Mouse (Mus musculus) E14TG2a.4 (cell line): Measurements from ENCODE around the gene Morn2.
A peak's percentile ranks its signal among the peaks of the same experiment; 100 is the strongest.

ENCODE experiments used
- H3K27me3 ChIP-seq: 2 replicates; pipeline ENCODE4 v1.6.1; 2014; ENCODE audit warnings: low read length, control low read depth; ENCODE audit not compliant: insufficient read depth
- H3K36me3 ChIP-seq: 2 replicates; pipeline ENCODE4 v1.6.1; 2014; ENCODE audit warnings: low read length, control low read depth; ENCODE audit not compliant: insufficient read depth
- H3K4me1 ChIP-seq: replicated peaks from 2 replicates; pipeline ENCODE4 v1.6.1; 2014; ENCODE audit warnings: low read depth, low read length, control low read depth
- H3K4me3 ChIP-seq: replicated peaks from 2 replicates; pipeline ENCODE4 v1.5.1; 2014; ENCODE audit warnings: mild to moderate bottlenecking, low read length
- H3K9me3 ChIP-seq: 2 replicates; pipeline ENCODE4 v1.6.1; 2014; ENCODE audit warnings: low read length, control low read depth
- CTCF ChIP-seq: conservative IDR thresholded peaks from 2 replicates; pipeline ENCODE4 v1.5.1; 2014; ENCODE audit warnings: low read length
- NANOG ChIP-seq: IDR thresholded peaks from 2 replicates; pipeline ENCODE4 v1.6.1; 2014; ENCODE audit warnings: borderline replicate concordance, low read length, mixed read lengths
- POU5F1 ChIP-seq: IDR thresholded peaks from 2 replicates; pipeline ENCODE4 v1.6.1; 2014; ENCODE audit warnings: low read length, borderline replicate concordance

Gene Morn2

GRCm38 (mm10) chr17:80278255-80278654 lies 11.7 kb upstream of the Morn2 start:
- no peak overlapping the region for H3K4me3 ChIP-seq
- H3K27me3 ChIP-seq, result no peaks in the 10 kb centered on the region
- H3K36me3 ChIP-seq, result peaks cover 60% of the 10 kb centered on the region
- H3K9me3 ChIP-seq, result no peaks in the 10 kb centered on the region
- no peak for TF ChIP-seq CTCF
- no peak for TF ChIP-seq NANOG
- no peak for TF ChIP-seq POU5F1
- H3K4me1 ChIP-seq, result peaks cover 19% of the 10 kb centered on the region

GRCm38 (mm10) chr17:80279340-80280070 lies 10.5 kb upstream of the Morn2 start:
- H3K4me1 ChIP-seq, result peaks cover 30% of the 10 kb centered on the region
- H3K36me3 ChIP-seq, result peaks cover 48% of the 10 kb centered on the region
- no peaks in the 10 kb centered on the region for H3K9me3 ChIP-seq
- no peak for TF ChIP-seq CTCF
- no peak for TF ChIP-seq POU5F1
- no peak for TF ChIP-seq NANOG
- H3K27me3 ChIP-seq, result no peaks in the 10 kb centered on the region
- H3K4me3 ChIP-seq, result no peak overlapping the region

GRCm38 (mm10) chr17:80284446-80284845 lies 5.6 kb upstream of the Morn2 start:
- Histone ChIP-seq H3K9me3 (no peaks in the 10 kb centered on the region), H3K4me1 (peaks cover 41% of the 10 kb centered on the region), H3K27me3 (no peaks in the 10 kb centered on the region), H3K4me3 (no peak overlapping the region), H3K36me3 (peaks cover 12% of the 10 kb centered on the region)
- TF ChIP-seq POU5F1 (no peak), CTCF (no peak), NANOG (no peak)

GRCm38 (mm10) chr17:80288012-80288411 lies 2.0 kb upstream of the Morn2 start:
- Histone ChIP-seq H3K4me3 (no peak overlapping the region), H3K9me3 (no peaks in the 10 kb centered on the region), H3K36me3 (no peaks in the 10 kb centered on the region), H3K27me3 (no peaks in the 10 kb centered on the region), H3K4me1 (peaks cover 24% of the 10 kb centered on the region)
- TF ChIP-seq NANOG (no peak), POU5F1 (no peak), CTCF (no peak)

GRCm38 (mm10) chr17:80289280-80290073 lies 526 bp upstream of the Morn2 start:
- H3K4me1 ChIP-seq, result peaks cover 10% of the 10 kb centered on the region
- TF ChIP-seq NANOG (no peak), CTCF (no peak), POU5F1 (no peak)

GRCm38 (mm10) chr17:80291148-80291547 lies 1.1 kb downstream of the Morn2 start:
- H3K4me3 ChIP-seq, result no peak overlapping the region
- TF ChIP-seq POU5F1 (no peak), CTCF (peak; percentile 42), NANOG (no peak)
- H3K9me3 ChIP-seq, result no peaks in the 10 kb centered on the region
- no peaks in the 10 kb centered on the region for H3K36me3 ChIP-seq
- H3K27me3 ChIP-seq, result no peaks in the 10 kb centered on the region
- peaks cover 10% of the 10 kb centered on the region for H3K4me1 ChIP-seq

More at GRCm38 (mm10) chr17:80289280-80290073, 526 bp upstream of the Morn2 start:
- Histone ChIP-seq H3K9me3 (no peaks in the 10 kb centered on the region), H3K27me3 (no peaks in the 10 kb centered on the region), H3K36me3 (no peaks in the 10 kb centered on the region), H3K4me3 (peak overlapping the region; percentile 99)

- TF ChIP-seq NANOG (no peak), CTCF (no peak)
- H3K4me1 ChIP-seq, result no peaks in the 10 kb centered on the region; the same call in 1 of the 2 replicates
- no peaks in the 10 kb centered on the region for H3K36me3 ChIP-seq
- no peaks in the 10 kb centered on the region for H3K9me3 ChIP-seq
- H3K4me3 ChIP-seq, result no peak overlapping the region
- H3K27me3 ChIP-seq, result no peaks in the 10 kb centered on the region
These were observed 5.3 kb downstream of the Morn2 start for GRCm38 (mm10) chr17:80295258-80295657.

GRCm38 (mm10) chr17:80298844-80299243 lies 8.8 kb downstream of the Morn2 start:
- Histone ChIP-seq H3K4me3 (no peak overlapping the region), H3K4me1 (no peaks in the 10 kb centered on the region; the same call in 1 of the 2 replicates)

More at GRCm38 (mm10) chr17:80298844-80299243, 8.8 kb downstream of the Morn2 start:
- Histone ChIP-seq H3K9me3 (no peaks in the 10 kb centered on the region), H3K27me3 (no peaks in the 10 kb centered on the region), H3K36me3 (no peaks in the 10 kb centered on the region)
- TF ChIP-seq POU5F1 (no peak), CTCF (no peak), NANOG (no peak)
